Mouse (Mus musculus): ENCODE data around the gene Myo15b.
A peak's percentile ranks its signal among the peaks of the same experiment; 100 is the strongest.

Gene Myo15b

DNA sequence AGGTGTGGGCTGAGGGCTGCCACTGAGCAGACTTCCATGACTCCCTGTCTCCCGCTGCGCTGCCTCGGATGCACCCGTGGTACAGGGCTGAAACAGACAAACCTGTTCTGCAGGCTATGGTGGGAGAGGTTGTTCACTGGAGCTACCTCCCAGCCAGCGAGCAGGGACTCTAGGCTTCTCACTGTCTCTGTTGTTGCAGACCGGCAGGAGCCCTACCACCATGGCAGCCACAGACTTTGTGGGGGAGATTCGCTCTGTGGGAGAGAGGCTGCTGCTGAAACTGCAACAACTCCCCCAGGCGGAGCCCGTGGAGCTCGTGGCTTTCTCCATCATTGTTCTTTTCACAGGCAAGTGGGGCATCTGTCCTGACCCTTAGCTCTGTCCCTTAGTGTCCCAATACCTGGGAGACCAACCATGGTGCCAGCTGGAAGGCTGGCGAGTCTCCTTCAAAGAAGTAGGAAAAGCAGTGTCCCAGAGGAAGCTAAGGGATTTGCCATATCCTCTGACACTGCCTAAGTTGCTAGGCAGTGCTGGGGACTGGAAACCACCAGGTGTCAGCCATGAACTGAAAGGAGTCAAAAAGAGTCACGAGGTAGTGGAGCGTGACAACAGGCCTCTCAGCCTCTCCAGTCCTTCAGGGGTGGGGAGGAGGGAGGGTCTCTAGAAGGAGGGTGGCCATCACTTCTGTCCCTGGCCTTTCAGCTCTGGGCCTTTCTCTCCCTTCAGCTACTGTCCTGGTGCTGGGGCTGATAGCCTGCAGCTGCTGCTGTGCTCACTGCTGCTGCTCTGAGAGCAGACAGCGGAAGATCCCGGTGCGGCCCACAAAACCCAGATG lies 47.0 kb downstream of the Myo15b start:
- DNase-seq = no peak

DNA sequence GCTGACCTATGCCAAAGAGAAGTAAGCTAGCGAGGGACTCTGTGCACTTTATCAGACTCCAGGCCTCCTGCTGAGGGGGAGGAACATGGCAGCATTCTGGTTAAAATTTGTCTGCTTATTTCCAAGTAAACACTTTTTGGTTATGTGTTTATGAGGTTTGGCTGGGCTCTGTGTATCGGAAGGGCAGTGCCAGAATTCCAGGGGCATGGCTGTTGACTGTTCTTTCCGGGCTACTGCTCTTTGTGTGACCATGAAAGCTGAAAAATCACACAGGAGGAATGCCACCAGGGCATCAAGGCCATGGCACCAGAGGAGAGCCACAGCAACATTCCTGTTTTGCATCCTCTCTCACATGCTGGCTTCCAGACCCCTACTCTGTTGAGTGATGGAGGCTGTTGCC lies 47.9 kb downstream of the Myo15b start:
- DNase-seq = no peak

GRCm38 (mm10) chr11:115906521-115906920 lies 48.3 kb downstream of the Myo15b start:
- no peak for DNase-seq

- no peak for DNase-seq
Measured at GRCm38 (mm10) chr11:115911134-115911561, 52.9 kb downstream of the Myo15b start.

DNA sequence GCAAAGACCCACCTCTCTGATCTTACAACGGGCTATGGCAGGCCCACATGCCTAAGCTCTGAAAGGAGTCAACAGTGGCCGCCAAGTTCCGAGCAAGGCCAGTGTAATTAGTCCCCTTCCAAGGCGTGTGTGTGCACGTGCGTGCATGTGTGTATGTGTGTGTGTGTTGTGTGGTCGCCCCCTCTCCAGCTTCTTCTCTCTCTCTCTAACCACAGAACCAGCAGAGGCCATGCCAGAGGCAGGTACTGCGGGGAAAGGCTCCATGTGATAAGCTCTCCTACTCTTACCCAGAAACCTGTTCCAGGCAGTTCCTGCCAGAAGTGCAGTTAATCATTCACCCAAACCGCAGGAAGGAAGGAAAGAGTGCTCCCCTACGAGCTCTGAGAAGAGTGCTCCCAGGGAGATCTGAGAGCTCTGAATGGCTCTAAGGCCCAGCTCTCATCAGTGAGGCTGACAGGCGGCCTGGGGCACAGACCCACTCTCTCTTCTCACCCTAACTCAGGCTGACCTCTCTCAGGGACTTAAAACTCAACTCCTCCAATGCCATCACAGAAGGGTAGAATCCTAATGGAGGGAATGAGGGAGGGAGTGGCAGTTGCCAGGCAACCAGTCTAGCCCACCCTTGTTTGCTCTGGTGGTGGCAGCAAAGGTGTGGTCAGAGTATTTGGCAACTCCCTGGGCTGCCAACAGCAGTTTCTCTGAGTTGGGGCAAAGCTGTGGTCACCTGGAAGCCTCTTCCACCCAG lies 53.6 kb downstream of the Myo15b start, which contains the start of gene Smim6:
Smim6 (plus strand) TSS at position 386 of the 745 bp plus-strand sequence.
- DNase-seq = no peak

DNA sequence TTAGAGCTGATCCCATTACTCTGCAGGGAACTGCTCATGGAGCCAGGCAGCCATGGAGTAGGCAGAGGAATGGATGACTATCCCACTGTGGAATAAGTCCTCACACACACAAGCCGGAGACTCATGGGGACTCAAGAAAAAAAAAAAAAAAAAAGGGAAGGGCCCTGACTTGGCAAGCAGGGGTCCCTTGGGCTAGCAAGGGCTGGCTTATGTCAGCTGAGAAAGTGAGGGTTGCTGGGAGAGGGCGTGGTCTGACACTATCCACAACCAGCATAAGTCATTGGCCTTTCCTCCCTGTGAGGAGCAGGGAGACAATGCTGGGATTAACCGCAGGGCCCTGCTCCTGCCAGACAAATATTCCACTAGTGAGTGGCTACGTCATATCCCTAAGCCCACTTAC lies 58.4 kb downstream of the Myo15b start:
- DNase-seq = no peak

DNA sequence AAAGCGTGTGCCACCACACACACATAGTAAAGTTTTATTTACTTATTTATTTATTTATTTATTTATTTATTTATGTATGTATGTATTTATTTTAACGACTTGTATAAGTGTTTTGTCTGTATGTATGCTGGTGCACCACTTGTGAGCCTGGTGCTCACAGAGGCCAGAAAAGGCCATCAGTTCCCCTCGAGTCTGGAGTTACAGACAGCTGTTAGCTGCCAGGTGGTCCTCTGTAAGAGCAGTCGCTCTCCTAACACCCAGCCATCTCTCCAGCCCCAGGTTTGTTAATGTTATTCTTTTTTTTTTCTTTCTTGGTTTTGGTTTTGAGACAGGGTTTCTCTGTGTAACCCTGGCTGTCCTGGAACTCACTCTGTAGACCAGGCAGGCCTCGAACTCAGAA lies 60.4 kb downstream of the Myo15b start:
- no peak for DNase-seq

DNA sequence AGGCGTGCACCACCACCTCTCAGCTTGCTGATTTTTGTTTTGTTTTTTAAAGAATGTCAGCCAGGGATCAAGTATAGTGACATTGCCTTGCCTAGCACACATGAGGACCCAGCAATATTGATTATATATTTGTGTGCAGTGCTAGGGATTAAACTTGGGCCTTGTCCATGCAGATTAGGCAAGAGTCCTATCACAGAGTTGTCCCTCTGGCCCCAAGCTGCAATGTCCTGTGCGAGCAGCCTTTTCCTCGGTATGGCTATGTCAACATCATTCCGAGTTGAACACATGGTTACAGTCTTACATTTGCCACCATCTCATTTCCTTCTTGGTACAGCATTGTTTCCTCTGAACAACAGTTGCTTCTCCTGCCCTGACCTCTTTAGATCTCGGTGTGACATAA lies 60.9 kb downstream of the Myo15b start:
- no peak for DNase-seq

DNA sequence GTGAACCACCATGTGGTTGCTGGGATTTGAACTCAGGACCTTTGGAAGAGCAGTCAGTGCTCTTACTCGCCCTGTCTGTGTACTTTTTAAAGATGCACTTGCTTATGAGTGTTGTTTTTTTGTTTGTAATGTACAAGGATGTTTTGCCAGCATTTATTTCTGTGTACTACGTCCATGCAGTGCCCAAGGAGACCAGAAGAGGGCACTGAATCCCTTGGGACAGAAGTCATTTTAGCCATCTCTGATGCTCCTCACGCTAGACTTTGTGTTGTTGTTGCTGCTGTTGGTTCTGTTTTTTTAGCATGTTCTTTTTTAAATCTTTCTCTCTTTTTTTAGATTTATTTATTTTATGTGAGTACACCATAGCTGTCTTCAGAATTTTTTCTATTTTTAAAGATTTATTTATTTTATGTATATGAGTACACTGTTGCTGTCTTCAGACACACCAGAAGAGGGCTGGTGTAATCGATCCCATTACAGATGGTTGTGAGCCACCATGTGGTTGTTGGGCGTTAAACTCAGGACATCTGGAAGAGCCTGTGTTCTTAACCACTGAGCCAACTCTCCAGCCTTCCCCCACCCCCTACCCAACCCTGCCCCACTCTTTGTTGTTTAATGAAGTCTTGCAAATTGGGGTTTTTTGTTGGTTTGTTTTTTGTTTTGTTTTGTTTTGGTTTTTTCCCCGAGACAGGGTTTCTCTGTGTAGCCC lies 62.1 kb downstream of the Myo15b start:
- peak in 1 of 2 experiments; percentile 67 for DNase-seq

DNA sequence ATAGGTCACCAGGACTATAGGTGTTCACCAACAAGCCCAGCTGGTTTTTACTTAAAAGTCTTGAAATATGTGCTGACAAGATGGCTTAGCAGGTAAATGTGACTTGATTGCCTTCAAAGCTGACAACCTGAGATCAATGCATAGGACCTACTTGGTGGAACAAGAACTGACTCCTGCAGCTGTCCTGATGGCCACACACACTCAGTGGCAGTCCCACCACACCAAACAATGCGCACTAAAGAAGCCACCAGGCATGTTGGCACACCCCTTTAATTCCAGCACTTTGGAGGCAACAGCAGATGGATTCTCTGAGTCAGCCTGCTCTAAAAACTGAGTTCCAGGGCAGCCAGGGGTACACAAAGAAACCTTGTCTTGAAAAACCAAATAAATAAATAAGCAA lies 63.8 kb downstream of the Myo15b start:
- DNase-seq = no peak

GRCm38 (mm10) chr11:115929031-115929430 lies 70.8 kb downstream of the Myo15b start:
- DNase-seq = peak; percentile 34 to 47

DNA sequence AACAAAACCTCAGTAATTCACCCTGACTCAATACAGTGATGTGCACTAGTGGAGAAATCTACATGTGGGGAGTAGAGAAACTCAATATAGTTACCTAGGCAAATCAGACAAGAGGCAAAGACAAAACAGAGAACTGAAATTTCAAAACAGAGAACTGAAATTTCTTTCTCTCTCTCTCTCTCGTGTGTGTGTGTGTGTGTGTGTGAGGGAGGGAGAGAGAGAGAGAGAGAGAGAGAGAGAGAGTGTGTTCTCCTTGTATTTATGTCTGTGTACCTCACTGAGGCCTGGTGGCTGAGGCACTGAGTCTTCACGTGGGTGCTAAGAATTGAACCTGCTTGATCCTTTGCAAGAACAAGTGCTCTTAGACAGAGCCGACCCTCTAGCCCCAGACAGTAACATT lies 71.6 kb downstream of the Myo15b start:
- no peak for DNase-seq

- DNase-seq = no peak
Measured at GRCm38 (mm10) chr11:115931235-115931634, 73.0 kb downstream of the Myo15b start.

DNA sequence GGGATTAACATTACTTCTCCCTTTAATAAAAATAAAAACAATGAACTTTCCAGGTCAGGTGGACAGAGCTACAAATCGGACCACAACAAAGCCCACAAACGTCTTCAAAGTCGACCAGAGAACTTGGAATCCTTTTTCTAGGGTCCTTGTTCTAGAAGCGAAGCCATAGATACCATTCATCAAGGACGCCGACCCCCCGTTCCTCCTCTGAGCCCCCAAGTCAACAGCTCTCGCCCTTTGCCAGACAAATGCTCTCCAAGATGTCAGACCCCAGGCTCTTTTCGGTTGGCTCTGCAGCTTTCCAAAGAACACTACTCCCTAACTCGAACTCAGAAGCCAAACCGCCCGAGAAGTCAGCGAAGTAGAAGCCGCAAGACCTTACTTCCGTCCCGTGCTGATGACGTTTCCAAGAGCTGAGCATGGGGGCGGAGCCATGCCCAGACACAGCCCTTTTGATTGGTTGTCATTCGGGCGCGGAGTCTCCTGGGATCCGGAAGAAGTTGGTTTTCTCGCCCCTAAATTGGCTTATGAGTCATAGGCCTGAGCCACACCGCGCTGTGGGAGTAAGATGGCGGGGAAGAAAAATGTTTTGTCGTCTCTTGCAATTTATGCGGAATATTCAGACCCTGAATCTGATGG lies 75.0 kb downstream of the Myo15b start, which contains the start of the genes Sap30bp and Recql5:
Sap30bp (plus strand) TSS at position 175 of the 639 bp plus-strand sequence.
Recql5 (minus strand) TSS at position 370 of the 639 bp plus-strand sequence.
- DNase-seq = peak; percentile 91 to 94

- no peak for DNase-seq
Measured at GRCm38 (mm10) chr11:115933747-115934110, 75.5 kb downstream of the Myo15b start.

- DNase-seq = peak in 1 of 2 experiments; percentile 61
Measured at GRCm38 (mm10) chr11:115939690-115940329, 81.6 kb downstream of the Myo15b start.

- no peak for DNase-seq
Measured at GRCm38 (mm10) chr11:115941980-115942379, 83.8 kb downstream of the Myo15b start.

All from spleen, adult 18-20 months (tissue).